Mouse (Mus musculus): ENCODE data around the gene Ube2b.

The Ube2b gene

DNA sequence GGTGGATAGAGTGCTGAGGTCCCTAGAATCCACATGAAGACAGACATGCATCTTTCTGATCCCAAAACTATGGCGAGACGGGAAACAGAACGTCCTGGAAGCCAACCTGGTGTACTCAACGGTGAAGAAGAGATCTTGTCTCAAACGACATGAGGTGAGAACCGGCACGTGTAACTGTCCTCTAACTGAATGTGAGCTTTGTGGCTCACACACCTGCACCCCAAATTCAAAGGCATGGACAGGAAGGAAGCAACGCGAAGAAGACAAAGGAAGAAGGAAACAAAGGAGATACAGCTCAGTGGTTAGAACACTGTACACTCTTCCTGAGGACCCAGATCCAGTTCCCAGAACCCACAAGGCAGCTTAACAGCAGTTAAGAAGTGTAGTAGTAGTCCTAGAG, 50.6 kb downstream of the Ube2b start:
- POLR2A ChIA-PET: interaction anchor here in 2 of 4 experiments (0.6 to 1.5 kb wide), 5 partner anchors 9 to 178 kb away, joined by 3 to 4 read pairs (median 3); no protein-coding TSS in a partner anchor
- CTCF ChIA-PET: interaction anchor here in 3 of 4 experiments (0.6 to 1.7 kb wide), 5 partner anchors 11 to 132 kb away, joined by 3 to 8 read pairs (median 4); partner anchors contain the start of gene Cdkn2aipnl (in 1 of the 3)

DNA sequence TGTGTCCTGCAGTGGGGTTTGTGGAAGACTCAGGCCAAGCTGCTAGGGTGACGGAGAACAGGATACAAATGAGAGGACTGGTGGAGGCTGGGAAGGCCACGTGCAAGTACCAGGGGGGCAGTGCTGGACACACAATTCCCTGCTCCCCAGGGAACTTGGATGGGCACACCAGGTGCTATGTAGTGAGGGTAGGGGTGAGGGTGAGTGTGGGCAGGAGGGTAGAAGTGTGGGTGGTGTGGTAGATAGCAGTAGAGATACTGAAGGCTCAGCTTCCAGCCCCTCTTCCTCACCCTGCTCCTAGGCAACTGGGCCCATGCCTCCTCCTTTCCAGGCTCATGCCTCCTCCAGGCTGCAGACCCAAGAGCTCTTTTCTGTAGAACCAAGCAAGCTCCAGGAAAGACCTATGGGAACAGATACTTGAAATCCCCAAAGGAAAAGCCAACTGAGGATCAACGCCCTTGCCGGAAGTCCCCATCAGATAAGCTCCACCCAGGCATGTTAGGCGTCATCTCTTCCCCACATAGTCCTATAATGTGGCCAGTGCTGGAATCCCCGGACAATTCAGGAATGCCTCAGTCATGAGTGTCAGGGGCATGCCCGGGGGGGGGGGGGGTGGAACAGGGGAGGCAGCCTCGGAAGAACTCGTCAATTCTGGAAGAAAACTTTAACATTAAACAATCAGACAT, 51.3 kb downstream of the Ube2b start:
- ChIA-PET CTCF (interaction anchor here (0.6 to 1.7 kb wide), 7 partner anchors 12 to 132 kb away, joined by 3 to 8 read pairs (median 4); partner anchors contain the start of gene Cdkn2aipnl (in 1 of the 4)), POLR2A (interaction anchor here in 2 of 4 experiments (0.7 to 1.5 kb wide), 4 partner anchors 9 to 179 kb away, joined by 3 to 4 read pairs (median 3); no protein-coding TSS in a partner anchor)

DNA sequence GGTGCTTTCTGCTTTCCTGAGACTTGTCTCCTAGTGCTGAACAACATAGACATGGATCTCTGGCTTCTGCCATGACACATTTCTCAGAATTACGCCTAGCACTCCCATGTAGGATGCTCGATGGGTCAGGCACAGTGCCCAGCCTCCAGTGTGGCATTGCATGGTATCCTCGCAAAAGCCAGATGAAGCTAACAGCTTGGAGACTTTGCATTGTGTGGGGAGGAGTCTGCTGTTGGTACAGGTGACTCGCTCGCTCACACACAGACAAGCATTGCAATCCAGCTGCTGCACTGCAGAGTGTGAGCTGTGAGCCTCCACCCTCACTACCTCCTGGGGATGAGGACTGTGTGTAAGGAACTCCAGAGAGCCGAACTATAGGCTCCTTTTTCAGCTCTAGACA, 54.4 kb downstream of the Ube2b start:
- POLR2A ChIA-PET: interaction anchor here in 2 of 4 experiments (0.6 to 1.4 kb wide), 6 partner anchors 8 to 398 kb away, joined by 3 to 4 read pairs (median 3); no protein-coding TSS in a partner anchor
- CTCF ChIA-PET: interaction anchor here in 3 of 4 experiments (0.5 to 1.0 kb wide), 5 partner anchors 14 to 91 kb away, joined by 3 to 4 read pairs (median 3); no protein-coding TSS in a partner anchor

DNA sequence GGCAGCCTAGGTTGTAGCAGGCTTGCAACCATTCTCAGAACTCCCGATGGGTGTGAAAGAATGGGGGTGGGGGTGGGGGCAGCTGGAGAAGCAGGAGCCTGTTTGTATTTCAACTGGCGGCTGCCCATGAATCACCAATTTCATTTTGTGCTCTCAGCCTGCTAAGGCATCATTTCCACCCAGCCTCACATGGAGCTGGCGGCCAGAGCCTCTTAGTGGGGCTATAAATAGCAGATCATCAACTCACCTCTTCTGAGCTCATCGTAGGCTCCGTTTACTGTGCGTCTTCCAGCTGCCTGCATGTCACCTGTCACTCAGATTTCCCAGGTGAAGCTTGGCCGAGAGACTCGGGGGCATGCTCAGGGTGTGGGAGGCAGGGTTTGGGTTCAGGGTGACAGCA, 55.0 kb downstream of the Ube2b start:
- POLR2A ChIA-PET: interaction anchor here in 2 of 4 experiments (0.7 to 1.4 kb wide), 7 partner anchors 8 to 46 kb away, joined by 3 to 6 read pairs (median 3); no protein-coding TSS in a partner anchor
- CTCF ChIA-PET: interaction anchor here in 3 of 4 experiments (0.5 to 1.0 kb wide), 6 partner anchors 15 to 153 kb away, joined by 3 to 4 read pairs (median 3); partner anchors contain the start of gene Ppp2ca (in 1 of the 3)

DNA sequence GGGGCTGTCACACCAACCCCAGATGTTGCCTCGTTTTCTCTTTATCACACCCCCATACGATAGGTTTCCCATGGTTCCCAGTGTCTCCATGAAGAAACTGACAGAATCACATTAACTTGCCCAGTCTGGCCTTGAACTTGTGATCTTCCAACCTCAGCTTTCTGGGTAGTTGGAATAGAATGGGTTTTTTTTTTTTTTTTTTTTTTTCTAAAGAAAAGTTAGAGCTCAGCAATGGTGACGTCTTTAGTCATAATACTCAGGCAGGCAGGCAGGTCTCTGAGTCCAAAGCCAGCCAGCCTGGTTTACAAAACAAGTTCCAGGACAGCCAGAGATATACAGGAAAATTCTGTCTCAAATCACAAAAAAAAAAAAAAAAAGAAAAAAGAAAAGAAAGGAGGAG, 56.3 kb downstream of the Ube2b start:
- ChIA-PET CTCF (interaction anchor here in 3 of 4 experiments (0.6 to 1.8 kb wide), 4 partner anchors 124 to 133 kb away, joined by 4 to 7 read pairs (median 4); no protein-coding TSS in a partner anchor), POLR2A (interaction anchor here in 2 of 4 experiments (0.6 to 2.7 kb wide), 8 partner anchors 8 to 448 kb away, joined by 3 to 9 read pairs (median 4); partner anchors contain the start of gene Cdkn2aipnl (in 1 of the 2))

DNA sequence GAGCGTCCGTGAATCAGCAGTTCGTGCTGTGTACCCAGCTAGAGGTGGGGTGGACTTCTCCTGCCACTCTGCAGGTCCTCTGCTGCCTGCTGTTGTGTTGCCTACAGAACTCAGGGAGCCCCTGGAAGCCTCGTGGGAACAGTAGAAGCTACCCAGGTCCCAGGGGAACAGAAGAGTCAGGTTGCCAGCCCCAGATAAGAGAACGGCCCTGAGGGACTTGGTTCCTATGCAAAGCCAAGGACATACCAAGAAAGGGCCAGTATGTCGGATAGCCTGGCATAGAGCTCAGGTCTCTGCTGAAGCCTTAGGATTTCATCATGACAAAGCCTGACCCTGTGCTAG, 57.1 kb downstream of the Ube2b start:
- ChIA-PET CTCF (interaction anchor here in 3 of 4 experiments (0.5 to 1.8 kb wide), 3 partner anchors 124 to 1835 kb away, joined by 3 to 5 read pairs (median 4); no protein-coding TSS in a partner anchor), POLR2A (interaction anchor here in 3 of 4 experiments (0.9 to 2.7 kb wide), 8 partner anchors 14 to 123 kb away, joined by 3 to 18 read pairs (median 4); partner anchors contain the start of gene Cdkn2aipnl (in 1 of the 3))

DNA sequence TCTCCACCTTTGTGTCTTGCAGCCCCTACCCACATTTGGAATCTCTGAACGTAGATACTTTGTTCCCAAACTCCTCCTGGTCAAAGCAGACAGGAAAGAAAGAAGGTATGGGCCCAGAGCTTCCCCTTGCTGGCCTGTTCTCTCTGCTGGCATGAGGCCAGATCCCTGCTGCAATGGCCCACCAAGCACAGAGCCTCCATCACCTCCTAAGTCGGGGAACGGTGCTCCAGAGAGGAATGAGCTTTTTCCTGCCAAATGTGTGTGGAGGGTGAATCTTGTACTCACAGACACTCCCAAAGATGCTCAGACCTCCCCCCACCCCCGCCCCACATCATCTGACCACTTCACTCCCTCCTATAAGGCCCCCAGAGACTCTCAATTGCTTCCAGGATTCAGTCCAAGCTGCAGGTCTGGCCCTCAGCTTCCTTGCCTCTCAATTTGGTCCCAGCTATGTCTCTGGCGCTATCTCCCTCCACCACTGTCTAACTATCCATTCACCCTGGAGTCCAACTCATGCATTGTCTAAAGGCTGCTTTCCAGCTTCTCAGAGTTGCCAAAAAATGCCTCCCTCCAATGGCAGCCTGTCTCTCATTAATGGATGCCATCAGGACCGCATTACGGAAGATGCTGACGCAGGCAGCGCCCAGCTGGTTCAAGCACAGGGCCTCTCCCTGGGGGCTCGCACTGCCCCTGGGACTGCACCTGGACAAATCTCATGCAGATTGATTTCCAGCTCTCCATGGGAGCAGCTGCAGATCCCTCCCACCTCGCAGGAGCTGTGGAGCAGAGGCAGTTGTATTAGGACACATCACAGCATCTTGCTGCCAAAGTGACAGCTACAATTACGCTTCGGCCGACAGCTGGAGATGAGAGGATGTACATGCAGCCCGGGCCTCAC, 57.7 kb downstream of the Ube2b start:
- POLR2A ChIA-PET: interaction anchor here in 3 of 4 experiments (0.5 to 2.7 kb wide), 10 partner anchors 14 to 592 kb away, joined by 3 to 18 read pairs (median 3); partner anchors contain the start of gene Cdkn2aipnl (in 1 of the 3)
- CTCF ChIA-PET: interaction anchor here in 2 of 4 experiments (0.7 to 1.8 kb wide), 3 partner anchors 48 to 125 kb away, joined by 3 to 5 read pairs (median 3); no protein-coding TSS in a partner anchor

DNA sequence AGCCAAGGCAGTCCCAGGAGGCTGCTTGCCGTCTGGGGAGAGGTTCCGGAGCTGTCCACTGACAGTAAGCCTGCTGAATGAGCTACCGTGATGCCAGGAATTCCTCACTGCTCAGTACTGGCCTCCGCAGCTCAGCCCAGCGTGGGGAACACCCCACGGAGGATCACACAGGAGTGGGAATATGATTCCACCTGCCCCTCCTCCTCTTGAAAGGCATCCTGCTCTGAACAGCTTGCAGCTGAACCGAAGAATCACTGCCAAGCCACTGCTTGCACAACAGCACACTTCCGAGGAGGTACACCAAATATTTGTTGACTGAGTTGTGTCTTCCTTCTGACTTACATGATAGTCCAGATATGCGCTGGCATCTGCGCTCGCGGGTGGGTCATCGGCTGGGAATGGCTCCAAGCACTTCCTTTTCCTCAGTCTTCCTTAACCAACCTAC, 60.0 kb downstream of the Ube2b start:
- ChIA-PET POLR2A (interaction anchor here in 1 of 4 experiments (1.0 kb wide), 1 partner anchor 24 kb away, joined by 3 read pairs; no protein-coding TSS in a partner anchor), CTCF (interaction anchor here in 2 of 4 experiments (0.6 to 1.4 kb wide), 3 partner anchors 21 to 299 kb away, joined by 3 to 6 read pairs (median 3); no protein-coding TSS in a partner anchor)

DNA sequence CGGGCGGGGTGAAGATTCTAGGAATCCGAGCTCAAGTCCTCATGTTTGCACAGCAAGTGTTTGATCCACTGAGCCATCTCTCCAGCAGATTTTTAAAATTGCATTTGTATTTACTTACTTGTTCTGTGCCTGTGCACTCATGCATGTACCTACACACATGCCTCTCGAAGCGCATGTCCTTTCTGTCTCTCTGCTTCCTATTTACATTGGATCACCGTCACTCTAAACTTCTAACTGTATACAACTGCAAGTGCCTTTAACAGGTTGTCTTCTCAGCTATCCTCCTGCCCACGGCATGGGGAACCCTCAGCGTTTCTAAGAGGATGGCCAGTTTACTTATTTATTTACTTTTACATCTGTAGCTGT, 61.0 kb downstream of the Ube2b start:
- ChIA-PET POLR2A (interaction anchor here in 2 of 4 experiments (0.5 to 1.2 kb wide), 3 partner anchors 28 to 84 kb away, joined by 4 read pairs; partner anchors contain the start of gene Cdkn2aipnl (in 1 of the 2)), CTCF (interaction anchor here in 1 of 4 experiments (1.2 kb wide), 1 partner anchor 22 kb away, joined by 3 read pairs; no protein-coding TSS in a partner anchor)

DNA sequence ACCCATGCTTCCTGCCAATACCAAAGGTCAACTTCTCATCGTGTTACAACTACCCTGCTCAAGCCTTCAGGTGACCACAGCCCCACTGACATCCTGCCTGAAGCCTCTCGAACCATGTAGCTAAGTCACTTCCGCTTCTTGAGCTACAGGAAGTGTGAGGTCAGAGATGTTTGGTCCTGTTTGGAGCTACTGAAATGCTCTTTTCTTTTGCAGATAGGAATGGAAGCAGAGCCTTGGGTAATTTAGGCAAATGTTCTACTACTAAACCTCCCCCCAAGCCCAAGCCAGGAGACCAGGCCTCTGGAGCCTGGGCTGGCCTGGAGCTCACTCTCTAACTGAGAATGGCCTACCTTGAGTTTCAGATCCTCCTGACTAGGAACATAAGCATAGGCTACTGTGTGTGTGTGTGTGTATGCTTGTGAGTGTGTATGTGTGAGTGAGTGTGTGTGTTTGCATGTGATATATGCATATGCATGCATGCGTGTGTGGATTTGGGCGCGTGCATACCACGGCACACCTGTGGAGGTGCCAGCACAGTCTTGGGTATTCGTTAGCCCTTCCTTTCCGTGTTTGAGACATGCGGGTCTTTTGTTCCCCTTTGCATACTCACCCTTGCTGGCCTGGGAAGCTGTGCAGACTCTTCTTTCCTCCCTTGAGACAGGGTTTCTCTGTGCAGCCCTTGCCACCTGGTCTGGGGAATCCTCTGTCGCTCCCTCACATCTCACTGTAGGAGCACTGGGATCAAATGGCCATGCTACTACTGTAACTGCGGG, 61.6 kb downstream of the Ube2b start:
- POLR2A ChIA-PET: interaction anchor here in 2 of 4 experiments (0.5 to 1.2 kb wide), 3 partner anchors 29 to 83 kb away, joined by 4 read pairs; partner anchors contain the start of gene Cdkn2aipnl (in 1 of the 2)
- CTCF ChIA-PET: interaction anchor here in 1 of 4 experiments (1.2 kb wide), 1 partner anchor 23 kb away, joined by 3 read pairs; no protein-coding TSS in a partner anchor

DNA sequence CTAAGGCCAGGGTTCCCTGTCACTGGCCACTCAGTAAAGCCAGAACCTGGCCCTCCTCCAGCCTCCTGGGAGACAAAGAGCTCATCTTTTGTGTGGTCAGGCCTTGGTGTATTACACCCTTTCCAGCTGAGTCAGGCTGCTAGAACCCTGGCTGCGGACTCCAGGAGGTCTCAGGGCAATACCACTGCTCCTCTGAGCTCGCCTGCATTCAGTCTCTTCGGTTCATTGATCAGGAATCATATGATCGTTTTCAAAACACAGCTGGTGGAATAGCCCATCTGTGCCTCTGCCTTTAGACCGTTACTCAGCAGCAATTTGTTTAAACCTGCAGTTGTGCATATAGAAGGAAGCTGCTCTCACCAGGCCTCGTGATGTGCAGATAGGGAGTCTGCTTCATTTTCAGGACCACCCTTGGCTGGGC, 63.2 kb downstream of the Ube2b start:
- POLR2A ChIA-PET: interaction anchor here in 2 of 4 experiments (0.6 to 1.4 kb wide), 4 partner anchors 9 to 301 kb away, joined by 3 to 4 read pairs (median 3); no protein-coding TSS in a partner anchor
- CTCF ChIA-PET: interaction anchor here in 1 of 4 experiments (1.4 to 1.6 kb wide), 2 partner anchors 30 to 120 kb away, joined by 3 to 4 read pairs; no protein-coding TSS in a partner anchor

DNA sequence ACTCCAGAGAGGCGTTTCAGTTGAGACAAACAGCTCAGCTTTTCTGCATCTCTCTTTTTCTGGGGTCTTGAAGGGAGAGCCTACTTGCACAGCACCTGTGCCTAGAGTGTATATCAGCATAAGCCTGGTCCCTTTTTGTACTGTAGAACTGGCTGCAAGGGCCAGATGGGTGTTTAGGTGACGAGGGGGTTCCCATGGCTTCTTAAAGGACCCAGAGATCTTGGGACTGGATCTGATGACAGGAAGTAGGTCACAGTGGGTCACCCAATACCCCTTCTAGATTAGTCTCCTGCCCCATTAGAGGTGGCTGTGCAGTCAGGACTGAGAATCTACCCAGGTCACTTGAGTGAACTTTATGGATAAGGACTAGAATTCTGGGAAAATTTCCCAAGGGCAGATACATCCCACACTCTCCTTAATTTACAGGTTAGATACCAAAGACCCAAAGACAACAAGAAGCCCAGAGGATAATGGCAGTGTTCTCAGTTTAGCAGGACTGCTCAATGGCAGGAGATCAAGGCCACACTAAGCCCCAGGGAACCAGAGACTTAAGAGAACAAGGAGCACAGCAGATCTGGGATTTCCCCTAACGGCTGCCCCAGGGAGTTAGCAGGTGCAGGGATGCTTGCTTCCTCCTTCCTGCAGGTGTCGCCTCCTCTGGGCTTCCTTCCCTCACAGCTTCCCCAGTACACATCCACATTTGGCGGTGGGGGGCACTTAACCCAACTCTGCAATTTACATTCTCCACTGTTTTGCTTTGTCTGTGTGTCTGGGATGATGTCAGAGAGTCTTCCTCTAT, 64.7 kb downstream of the Ube2b start:
- ChIA-PET CTCF (interaction anchor here (0.6 to 1.6 kb wide), 7 partner anchors 31 to 449 kb away, joined by 3 to 5 read pairs (median 3); no protein-coding TSS in a partner anchor), POLR2A (interaction anchor here in 2 of 4 experiments (0.7 to 0.9 kb wide), 3 partner anchors 9 to 130 kb away, joined by 3 read pairs; no protein-coding TSS in a partner anchor)
